Mouse (Mus musculus) urinary bladder, postnatal 25 days (tissue): ENCODE measurements around the gene Grb2.
"Not testable (repeated sequence)": the region's sequence is repeated elsewhere in the genome, so short reads cannot be mapped to it uniquely, and the experiment has no call there.

Source experiments
- DNase-seq: peaks from one replicate; pipeline ENCODE4 v3.0.0; 2022; ENCODE audit warnings: low spot score

The Grb2 gene

GRCm38 (mm10) chr11:115646439-115646838 is 62.0 kb downstream of the Grb2 start:
- no peak for DNase-seq

GRCm38 (mm10) chr11:115645498-115645897 is 62.9 kb downstream of the Grb2 start:
- DNase-seq, result not testable (repeated sequence)

GRCm38 (mm10) chr11:115644308-115644707 is 64.1 kb downstream of the Grb2 start:
- DNase-seq, result no peak

GRCm38 (mm10) chr11:115643265-115643664 is 65.1 kb downstream of the Grb2 start:
- no peak for DNase-seq

- DNase-seq, result no peak
Measured at GRCm38 (mm10) chr11:115642705-115643104, 65.7 kb downstream of the Grb2 start.

GRCm38 (mm10) chr11:115641664-115642036 is 66.7 kb downstream of the Grb2 start:
- no peak for DNase-seq

GRCm38 (mm10) chr11:115640978-115641663 is 67.3 kb downstream of the Grb2 start:
- DNase-seq, result no peak

- no peak for DNase-seq
Measured at GRCm38 (mm10) chr11:115640311-115640828, 68.0 kb downstream of the Grb2 start.

GRCm38 (mm10) chr11:115639540-115639939 is 68.9 kb downstream of the Grb2 start:
- no peak for DNase-seq

GRCm38 (mm10) chr11:115638498-115639409 is 69.6 kb downstream of the Grb2 start:
- no peak for DNase-seq

GRCm38 (mm10) chr11:115636960-115637359 is 71.4 kb downstream of the Grb2 start:
- no peak for DNase-seq

GRCm38 (mm10) chr11:115635484-115635883 is 72.9 kb downstream of the Grb2 start:
- DNase-seq, result no peak

GRCm38 (mm10) chr11:115635041-115635440 is 73.4 kb downstream of the Grb2 start:
- DNase-seq, result no peak

GRCm38 (mm10) chr11:115634109-115634508 is 74.3 kb downstream of the Grb2 start:
- no peak for DNase-seq

GRCm38 (mm10) chr11:115632862-115633261 is 75.5 kb downstream of the Grb2 start:
- no peak for DNase-seq

- no peak for DNase-seq
Measured at GRCm38 (mm10) chr11:115632247-115632646, 76.2 kb downstream of the Grb2 start.

GRCm38 (mm10) chr11:115631505-115631890 is 76.9 kb downstream of the Grb2 start:
- DNase-seq, result no peak

- DNase-seq, result no peak
Measured at GRCm38 (mm10) chr11:115630532-115631504, 77.6 kb downstream of the Grb2 start.

GRCm38 (mm10) chr11:115629734-115630531 is 78.5 kb downstream of the Grb2 start:
- DNase-seq, result no peak

- no peak for DNase-seq
Measured at GRCm38 (mm10) chr11:115628465-115629101, 79.8 kb downstream of the Grb2 start.
